Mouse (Mus musculus) heart, adult 2 months (tissue): ENCODE results near the gene Vmo1.

Experiments
- CTCF ChIP-seq: fragments of 200-600 bp; IDR thresholded peaks from 2 replicates; pipeline ENCODE4 v1.8.1; 2022; ENCODE audit warnings: antibody characterized with exemption, mild to moderate bottlenecking, moderate library complexity
- POLR2A ChIP-seq: fragments of 200-500 bp; IDR thresholded peaks from 2 replicates; pipeline ENCODE4 v1.6.1; 2011; ENCODE audit warnings: mild to moderate bottlenecking, low read depth, low read length, control low read depth; ENCODE audit not compliant: insufficient read depth

DNA sequence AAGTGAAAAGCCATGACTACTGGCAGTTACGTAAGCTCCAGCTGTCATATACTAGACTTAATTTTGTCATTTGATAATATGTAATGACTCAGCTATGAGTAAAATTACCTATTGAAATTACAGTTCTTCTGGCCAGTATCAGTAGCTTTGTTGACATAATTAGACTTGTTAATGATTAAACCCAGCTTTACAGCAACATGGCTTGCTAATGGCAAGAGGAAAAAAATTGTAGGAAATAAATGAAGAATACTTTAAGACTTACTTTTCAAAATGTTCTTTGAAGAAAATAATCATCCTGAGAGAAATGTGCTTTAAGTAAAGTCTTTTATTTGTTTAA lies 14.0 kb downstream of the Vmo1 start:
- TF ChIP-seq POLR2A (no peak), CTCF (no peak)
